Mouse (Mus musculus) left cerebral cortex, postnatal 25 days (tissue): ENCODE measurements at regions not wholly inside any gene's neighbourhood (a gene's known extent, or its start where the extent isn't known, plus 50 kb on each side); places are given as distances from the start of the nearest gene placed in this dataset.

ENCODE experiments used
- DNase-seq, 2 experiments: peaks; one replicate each; pipeline ENCODE4 v3.0.0; 2022; ENCODE audit warnings: low spot score in 2 of 2, mixed read lengths in 1 of 2
- intact Hi-C: fragments of 180-260 bp; cut with DNase I; formaldehyde crosslinking; loops from one replicate; pipeline ENCODE4 v1.15.1; 2025

GRCm38 (mm10) chr4:22269064-22269463 is 88.3 kb upstream of the Fbxl4 start:
- no peak for DNase-seq
- intact Hi-C loops = no loop called here

- DNase-seq = peak; percentile 21 to 58
- intact Hi-C loops = no loop called here
Observed at GRCm38 (mm10) chr4:22274178-22274577, 83.2 kb upstream of the Fbxl4 start.

- intact Hi-C loops = no loop called here
- DNase-seq = no peak
Observed at GRCm38 (mm10) chr4:22282536-22283323, 74.6 kb upstream of the Fbxl4 start.

GRCm38 (mm10) chr4:22292169-22292568 is 65.2 kb upstream of the Fbxl4 start:
- intact Hi-C loops = no loop called here
- no peak for DNase-seq

- intact Hi-C loops = no loop called here
- DNase-seq = peak in 1 of 2 experiments; percentile 11
Observed at GRCm38 (mm10) chr4:22300206-22300605, 57.1 kb upstream of the Fbxl4 start.

- intact Hi-C loops = no loop called here
- peak in 1 of 2 experiments; percentile 12 for DNase-seq
Observed at GRCm38 (mm10) chr4:22301148-22301942, 56.0 kb upstream of the Fbxl4 start.

- no peak for DNase-seq
- intact Hi-C loops = no loop called here
Observed at GRCm38 (mm10) chr4:22301943-22302215, 55.5 kb upstream of the Fbxl4 start.

- intact Hi-C loops = no loop called here
- DNase-seq = peak in 1 of 2 experiments; percentile 17
Observed at GRCm38 (mm10) chr4:22302262-22302661, 55.1 kb upstream of the Fbxl4 start.
